Mouse (Mus musculus): ENCODE results near the gene F2r. TPM values are rescaled to one million over a fixed set of nuclear protein-coding genes. Genes with fewer than 3 reads are reported as not detected.
A peak's percentile ranks its signal among the peaks of the same experiment; 100 is the strongest.

F2r gene
- polyA plus RNA-seq, 1 experiment from 2014 or later = 54.4 TPM

DNA sequence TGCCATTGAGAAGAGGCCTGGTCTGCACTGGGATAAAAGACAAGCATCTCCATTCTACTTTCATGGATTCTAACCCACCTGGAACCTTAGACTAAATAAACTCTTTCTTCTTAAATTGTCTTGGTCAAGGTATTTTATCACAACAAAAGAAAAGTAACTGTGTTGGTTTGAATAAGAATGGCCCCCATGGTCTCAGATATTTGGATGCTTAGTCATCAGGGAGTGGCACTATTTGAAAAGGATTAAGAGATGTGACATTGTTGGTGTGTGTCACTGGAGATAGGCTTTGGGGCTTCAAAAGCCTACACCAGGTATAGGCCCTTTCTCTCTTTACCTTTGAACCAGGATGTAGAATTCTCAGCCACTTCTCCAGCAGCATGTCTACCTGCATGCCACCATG, 49.0 kb downstream of the F2r start:
- Histone ChIP-seq H3K27me3 (ENCODE audit: control insufficient read depth, insufficient read depth, low read depth, low read length) (no peaks in the 10 kb centered on the region), H3K9ac (ENCODE audit: low read depth, low read length) (no peak overlapping the region), H3K36me3 (ENCODE audit: control insufficient read depth, insufficient read depth, low read length) (no peaks in the 10 kb centered on the region), H3K4me1 (ENCODE audit: control insufficient read depth, insufficient read depth, low read length) (no peaks in the 10 kb centered on the region), H3K4me2 (ENCODE audit: low read length) (no peak overlapping the region), H3K27ac (ENCODE audit: low read length) (no peak overlapping the region), H3K9me3 (replicated peaks; ENCODE audit: control insufficient read depth, low read length, poor library complexity, severe bottlenecking) (no peaks in the 10 kb centered on the region; the same call in 1 of the 2 replicates), H3K4me3 (ENCODE audit: low read depth, low read length) (no peak overlapping the region)
- no peak for ATAC-seq

DNA sequence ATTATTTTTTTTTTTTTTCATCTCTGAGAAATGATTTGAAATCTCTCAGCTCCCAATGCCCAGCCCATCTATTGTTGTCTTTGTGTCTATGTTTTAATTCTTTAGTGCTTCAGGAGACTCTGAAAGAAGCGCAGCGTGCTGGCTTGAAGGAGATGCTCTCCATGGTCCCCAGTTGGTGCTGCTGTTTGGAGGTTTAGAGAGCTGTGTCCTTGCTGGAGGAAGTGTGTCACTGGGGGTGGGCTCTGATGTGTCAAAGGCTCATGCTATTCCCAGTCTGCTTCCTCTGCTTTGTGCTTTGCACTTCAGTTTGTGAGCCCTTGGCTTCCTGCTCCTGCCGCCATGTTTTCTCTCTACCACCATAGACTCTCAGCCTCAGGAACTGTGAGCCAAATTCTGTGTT, 50.0 kb downstream of the F2r start:
- WGBS = 97% methylated on average over 3 of the region's 3 CpGs
- Histone ChIP-seq H3K27ac (ENCODE audit: low read length) (no peak overlapping the region), H3K4me3 (ENCODE audit: low read depth, low read length) (no peak overlapping the region), H3K4me1 (ENCODE audit: control insufficient read depth, insufficient read depth, low read length) (no peaks in the 10 kb centered on the region), H3K4me2 (ENCODE audit: low read length) (no peak overlapping the region), H3K27me3 (ENCODE audit: control insufficient read depth, insufficient read depth, low read depth, low read length) (no peaks in the 10 kb centered on the region), H3K9ac (ENCODE audit: low read depth, low read length) (no peak overlapping the region), H3K9me3 (replicated peaks; ENCODE audit: control insufficient read depth, low read length, poor library complexity, severe bottlenecking) (no peaks in the 10 kb centered on the region; the same call in 1 of the 2 replicates), H3K36me3 (ENCODE audit: control insufficient read depth, insufficient read depth, low read length) (no peaks in the 10 kb centered on the region)
- ATAC-seq = no peak

DNA sequence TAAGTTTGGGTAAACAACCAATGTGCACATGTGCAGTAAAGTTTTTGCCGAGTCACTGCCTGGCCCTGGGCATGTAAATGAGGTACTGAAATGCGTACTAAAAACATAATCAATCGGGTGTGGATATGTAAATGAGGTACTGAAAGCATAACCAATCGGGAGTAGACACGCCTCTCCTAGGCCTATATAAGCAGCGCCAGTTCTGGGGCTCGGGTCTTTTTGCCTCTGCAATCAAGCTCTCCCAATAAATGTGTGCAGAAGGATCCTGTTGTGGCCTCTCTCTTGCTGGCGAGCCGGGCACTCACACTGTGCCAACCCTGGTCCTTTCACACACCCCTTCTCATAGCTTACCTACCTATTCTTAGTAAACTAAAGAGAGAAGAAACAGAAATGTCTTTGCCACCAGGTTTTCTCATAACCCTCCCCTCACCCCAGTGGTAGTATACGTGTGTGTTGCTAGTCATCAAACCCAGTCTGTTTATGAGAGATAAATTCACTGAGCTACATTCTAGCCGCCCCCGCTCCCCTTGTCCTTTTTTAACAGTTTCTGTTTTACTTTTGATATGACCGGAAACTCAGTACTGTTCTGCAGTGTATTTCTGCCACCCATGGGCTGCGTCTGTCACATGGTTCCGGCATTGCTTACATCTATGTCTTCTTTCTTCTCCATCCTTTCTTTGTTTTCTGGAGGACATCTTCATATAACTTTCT, 51.3 kb downstream of the F2r start:
- Histone ChIP-seq H3K27me3 (ENCODE audit: control insufficient read depth, insufficient read depth, low read depth, low read length) (no peaks in the 10 kb centered on the region), H3K27ac (ENCODE audit: low read length) (no peak overlapping the region), H3K9ac (ENCODE audit: low read depth, low read length) (no peak overlapping the region), H3K9me3 (replicated peaks; ENCODE audit: control insufficient read depth, low read length, poor library complexity, severe bottlenecking) (no peaks in the 10 kb centered on the region; the same call in 1 of the 2 replicates), H3K4me1 (ENCODE audit: control insufficient read depth, insufficient read depth, low read length) (no peaks in the 10 kb centered on the region), H3K4me3 (ENCODE audit: low read depth, low read length) (no peak overlapping the region), H3K4me2 (ENCODE audit: low read length) (no peak overlapping the region), H3K36me3 (ENCODE audit: control insufficient read depth, insufficient read depth, low read length) (no peaks in the 10 kb centered on the region)
- ATAC-seq = no peak
- WGBS = 94% methylated on average over 15 of the region's 15 CpGs

DNA sequence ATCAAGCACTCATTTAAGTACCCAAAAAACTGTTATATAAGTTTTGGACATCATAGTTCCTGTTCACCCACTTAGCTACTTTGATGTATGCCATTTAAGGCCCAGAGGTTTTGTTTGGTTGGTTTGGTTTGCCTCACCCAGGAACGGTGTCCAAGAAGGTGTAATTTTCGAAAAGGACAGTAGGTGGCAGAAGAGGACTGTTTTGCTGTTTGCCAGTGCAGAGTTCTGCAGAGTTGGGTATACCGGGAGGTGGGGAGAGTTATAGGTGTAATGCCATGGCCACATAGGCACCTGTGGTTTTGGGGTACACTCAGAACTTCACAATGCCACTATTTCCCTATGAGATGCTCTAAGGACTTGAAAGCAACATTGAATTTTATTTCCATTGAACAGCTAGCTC, 54.6 kb downstream of the F2r start:
- ATAC-seq = peak; percentile 94
- Histone ChIP-seq H3K27ac (ENCODE audit: low read length) (no peak overlapping the region), H3K9ac (ENCODE audit: low read depth, low read length) (no peak overlapping the region), H3K4me1 (ENCODE audit: control insufficient read depth, insufficient read depth, low read length) (no peaks in the 10 kb centered on the region), H3K4me3 (ENCODE audit: low read depth, low read length) (no peak overlapping the region), H3K9me3 (replicated peaks; ENCODE audit: control insufficient read depth, low read length, poor library complexity, severe bottlenecking) (no peaks in the 10 kb centered on the region), H3K27me3 (ENCODE audit: control insufficient read depth, insufficient read depth, low read depth, low read length) (no peaks in the 10 kb centered on the region), H3K4me2 (ENCODE audit: low read length) (no peak overlapping the region), H3K36me3 (ENCODE audit: control insufficient read depth, insufficient read depth, low read length) (no peaks in the 10 kb centered on the region)
- 0% methylated on average over 3 of the region's 3 CpGs for WGBS

DNA sequence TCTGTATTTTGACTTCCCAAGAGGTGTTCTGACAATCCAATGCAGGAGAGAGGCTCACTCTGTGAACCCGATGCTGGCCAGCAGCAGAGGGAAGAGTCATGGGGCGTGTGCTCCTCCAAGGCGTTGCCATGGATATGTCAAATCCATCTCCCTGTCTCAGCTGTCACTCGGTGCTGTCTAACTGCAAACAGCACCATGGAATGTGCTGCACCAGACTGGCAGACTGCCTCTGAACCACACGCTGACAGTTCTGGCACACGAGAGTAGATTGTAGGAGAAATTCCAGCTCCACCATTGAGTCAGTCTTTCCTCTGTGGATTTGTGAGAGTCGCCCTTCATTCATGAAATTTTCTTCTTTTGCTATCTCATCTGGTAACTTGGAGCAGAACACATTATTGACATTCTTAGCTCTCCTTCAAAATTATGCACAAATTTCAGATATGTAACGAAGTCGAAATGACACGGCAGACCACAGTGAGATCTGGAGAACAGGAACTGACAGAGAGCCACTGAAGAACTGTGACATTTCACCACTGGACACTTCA, 55.1 kb downstream of the F2r start:
- H3K9ac ChIP-seq (ENCODE audit: low read depth, low read length) = no peak overlapping the region
- H3K27ac ChIP-seq (ENCODE audit: low read length) = no peak overlapping the region
- ATAC-seq = no peak
- no peaks in the 10 kb centered on the region for H3K27me3 ChIP-seq (ENCODE audit: control insufficient read depth, insufficient read depth, low read depth, low read length)
- H3K4me1 ChIP-seq (ENCODE audit: control insufficient read depth, insufficient read depth, low read length) = no peaks in the 10 kb centered on the region
- H3K36me3 ChIP-seq (ENCODE audit: control insufficient read depth, insufficient read depth, low read length) = no peaks in the 10 kb centered on the region
- WGBS = 55% methylated on average over 10 of the region's 10 CpGs
- no peaks in the 10 kb centered on the region for H3K9me3 ChIP-seq (replicated peaks; ENCODE audit: control insufficient read depth, low read length, poor library complexity, severe bottlenecking)
- H3K4me2 ChIP-seq (ENCODE audit: low read length) = no peak overlapping the region
- H3K4me3 ChIP-seq (ENCODE audit: low read depth, low read length) = no peak overlapping the region

DNA sequence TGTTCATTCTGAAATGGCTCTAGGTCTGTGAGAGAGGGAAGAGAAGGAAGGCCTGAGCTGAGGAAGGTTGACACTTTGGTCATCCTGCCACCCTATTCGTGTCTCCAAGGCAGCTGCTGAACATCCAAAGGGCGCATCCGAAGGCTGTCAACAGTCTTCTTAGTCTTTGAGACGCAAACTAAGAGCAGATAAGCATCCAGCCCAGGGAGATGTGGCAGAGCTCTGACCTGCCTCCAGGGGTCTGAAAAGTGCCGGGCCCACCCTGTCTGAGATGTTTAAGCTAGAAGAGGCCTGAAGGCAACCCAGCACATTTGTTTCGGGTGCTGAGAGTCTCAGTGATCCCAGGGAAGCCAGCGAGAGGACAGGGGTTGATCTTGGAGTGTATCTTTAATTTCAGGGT, 61.0 kb downstream of the F2r start:
- Histone ChIP-seq H3K9me3 (replicated peaks; ENCODE audit: control insufficient read depth, low read length, poor library complexity, severe bottlenecking) (no peaks in the 10 kb centered on the region), H3K27me3 (ENCODE audit: control insufficient read depth, insufficient read depth, low read depth, low read length) (no peaks in the 10 kb centered on the region), H3K9ac (ENCODE audit: low read depth, low read length) (no peak overlapping the region), H3K27ac (ENCODE audit: low read length) (no peak overlapping the region), H3K4me3 (ENCODE audit: low read depth, low read length) (no peak overlapping the region), H3K4me1 (ENCODE audit: control insufficient read depth, insufficient read depth, low read length) (no peaks in the 10 kb centered on the region), H3K4me2 (ENCODE audit: low read length) (no peak overlapping the region), H3K36me3 (ENCODE audit: control insufficient read depth, insufficient read depth, low read length) (no peaks in the 10 kb centered on the region)
- WGBS = 84% methylated on average over 7 of the region's 7 CpGs
- ATAC-seq = no peak

DNA sequence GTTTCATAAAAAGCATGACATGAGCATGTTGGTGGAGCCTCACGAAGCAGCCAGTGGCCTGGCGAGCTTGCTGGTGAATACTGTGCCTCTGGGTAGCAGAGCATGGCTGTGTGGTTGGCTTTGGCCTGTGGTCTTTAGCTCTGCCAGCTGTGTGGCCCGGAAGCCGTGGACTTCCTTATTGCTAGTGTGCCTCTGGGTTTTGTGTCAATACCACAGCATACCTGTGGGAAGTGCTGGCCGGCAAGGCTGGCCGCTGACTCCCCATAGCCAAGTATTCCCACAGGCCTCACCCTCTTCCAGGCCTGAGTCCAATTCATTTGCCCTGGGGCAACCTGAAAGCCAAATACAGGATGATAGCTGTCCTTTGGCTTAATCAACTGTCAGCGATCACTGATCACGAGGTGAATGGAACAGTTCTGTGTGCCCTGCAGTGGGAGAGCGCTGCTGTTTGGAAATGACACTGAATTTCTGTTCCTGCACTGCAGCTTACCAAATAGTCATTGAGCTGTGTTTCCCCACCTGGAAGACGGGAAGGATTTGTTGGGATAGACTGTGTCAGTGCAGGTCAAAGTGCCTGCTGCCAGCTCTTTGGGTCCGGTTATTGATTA, 64.3 kb downstream of the F2r start:
- Histone ChIP-seq H3K36me3 (ENCODE audit: control insufficient read depth, insufficient read depth, low read length) (no peaks in the 10 kb centered on the region), H3K27ac (ENCODE audit: low read length) (no peak overlapping the region), H3K27me3 (ENCODE audit: control insufficient read depth, insufficient read depth, low read depth, low read length) (no peaks in the 10 kb centered on the region), H3K4me2 (ENCODE audit: low read length) (no peak overlapping the region), H3K4me3 (ENCODE audit: low read depth, low read length) (no peak overlapping the region), H3K9ac (ENCODE audit: low read depth, low read length) (no peak overlapping the region), H3K9me3 (replicated peaks; ENCODE audit: control insufficient read depth, low read length, poor library complexity, severe bottlenecking) (no peaks in the 10 kb centered on the region), H3K4me1 (ENCODE audit: control insufficient read depth, insufficient read depth, low read length) (peaks cover 5% of the 10 kb centered on the region; the same call in 1 of the 2 replicates)
- WGBS = 80% methylated on average over 11 of the region's 11 CpGs
- ATAC-seq = no peak

Other genes starting within 250 kb of the F2r start
- gene Aggf1, start 243.1 kb downstream of the F2r start, polyA plus RNA-seq (2015; fragmentation: Nextera tagmentation; extraction: Ambion mirVana) = 35.0 and 37.7 TPM in 2 replicates
- 2.9 and 3.7 TPM in 2 replicates for gene Crhbp, start 173.6 kb downstream of the F2r start, polyA plus RNA-seq (2015; fragmentation: Nextera tagmentation; extraction: Ambion mirVana)
- not detected in 2 replicates for gene S100z, start 139.8 kb downstream of the F2r start, polyA plus RNA-seq (2015; fragmentation: Nextera tagmentation; extraction: Ambion mirVana)
- 0.09 and 0.26 TPM in 2 replicates for gene F2rl1, start 93.3 kb downstream of the F2r start, polyA plus RNA-seq (2015; fragmentation: Nextera tagmentation; extraction: Ambion mirVana)
- 0.30 and 0.40 TPM in 2 replicates for gene F2rl2, start 78.4 kb upstream of the F2r start, polyA plus RNA-seq (2015; fragmentation: Nextera tagmentation; extraction: Ambion mirVana)

All from midbrain, embryonic 16.5 days (tissue).